Mouse (Mus musculus) gastrocnemius, postnatal 4 days (tissue): ENCODE data around the gene D230025D16Rik. TPM values are rescaled to one million over a fixed set of nuclear protein-coding genes. Genes with fewer than 3 reads are reported as not detected.
"Not testable (repeated sequence)": the region's sequence is repeated elsewhere in the genome, so short reads cannot be mapped to it uniquely, and the experiment has no call there.

Experiments
- DNase-seq, 2 experiments: peaks; one replicate each; pipeline ENCODE4 v3.0.0; 2021 to 2022; ENCODE audit warnings: low spot score in 2 of 2, mixed read lengths in 2 of 2
- total RNA-seq, 2 experiments: library from RNA; stranded (reverse); gene quantifications; 2 replicates each; pipeline ENCODE4 v1.2.3; 2021

The D230025D16Rik gene
- total RNA-seq, 2 experiments from 2014 or later, result 16.2 to 16.5 TPM

- peak; percentile 82 to 94 for DNase-seq
Observed at GRCm38 (mm10) chr8:105290554-105291314, 65.8 kb downstream of the D230025D16Rik start.

- DNase-seq, result not testable (repeated sequence)
Observed at GRCm38 (mm10) chr8:105291364-105291763, 66.4 kb downstream of the D230025D16Rik start.

GRCm38 (mm10) chr8:105291802-105292201 is 66.9 kb downstream of the D230025D16Rik start:
- DNase-seq, result not testable (repeated sequence)

- DNase-seq, result no peak
Observed at GRCm38 (mm10) chr8:105292471-105292870, 67.5 kb downstream of the D230025D16Rik start.

- no peak for DNase-seq
Observed at GRCm38 (mm10) chr8:105293405-105293804, 68.5 kb downstream of the D230025D16Rik start.

GRCm38 (mm10) chr8:105294776-105295175 is 69.8 kb downstream of the D230025D16Rik start:
- no peak for DNase-seq

- DNase-seq, result no peak
Observed at GRCm38 (mm10) chr8:105295256-105295655, 70.3 kb downstream of the D230025D16Rik start.

GRCm38 (mm10) chr8:105295895-105296573 is 71.1 kb downstream of the D230025D16Rik start, which contains the start of gene Exoc3l:
TSS of gene Exoc3l (minus strand) at chr8:105296101.
- DNase-seq, result no peak

- DNase-seq, result peak; percentile 81 to 91
Observed at GRCm38 (mm10) chr8:105297511-105298192, 72.7 kb downstream of the D230025D16Rik start, which contains the start of gene E2f4. TSS of gene E2f4 (plus strand) at chr8:105297663.

- no peak for DNase-seq
Observed at GRCm38 (mm10) chr8:105298351-105299252, 73.7 kb downstream of the D230025D16Rik start.

GRCm38 (mm10) chr8:105299962-105300361 is 75.0 kb downstream of the D230025D16Rik start:
- no peak for DNase-seq

Other genes with a start within 250 kb of the D230025D16Rik start
- not detected for gene Ces2h, start 224.3 kb upstream of the D230025D16Rik start, total RNA-seq
- gene Ces3a, start 176.5 kb upstream of the D230025D16Rik start, total RNA-seq, result 1 to 10 TPM in 1 of 2 experiments, not detected in 1; 1.5 TPM
- gene Ces3b, start 141.4 kb upstream of the D230025D16Rik start, total RNA-seq, result not detected
- not detected for gene Ces4a, start 93.3 kb upstream of the D230025D16Rik start, total RNA-seq
- 10 to 100 TPM; 48.5 to 55.6 TPM for gene Cbfb, start 54.5 kb upstream of the D230025D16Rik start, total RNA-seq
- gene B3gnt9, start 30.0 kb downstream of the D230025D16Rik start, total RNA-seq, result 10 to 100 TPM; 14.9 to 15.3 TPM
- 10 to 100 TPM in 1 of 2 experiments, 1 to 10 TPM in 1; 6.6 to 10.2 TPM for gene Tradd, start 39.5 kb downstream of the D230025D16Rik start, total RNA-seq
- gene Fbxl8, start 39.5 kb downstream of the D230025D16Rik start, total RNA-seq, result 1 to 10 TPM; 2.2 to 2.7 TPM
- gene Hsf4, start 44.7 kb downstream of the D230025D16Rik start, total RNA-seq, result under 1 TPM; 0.21 to 0.29 TPM
- gene Nol3, start 51.0 kb downstream of the D230025D16Rik start, total RNA-seq, result 10 to 100 TPM; 26.5 to 27.1 TPM
- gene 4931428F04Rik, start 64.7 kb downstream of the D230025D16Rik start, total RNA-seq, result 1 to 10 TPM; 3.8 to 6.3 TPM
- 1 to 10 TPM; 8.1 to 8.7 TPM for gene Exoc3l, start 71.0 kb downstream of the D230025D16Rik start, total RNA-seq
- 10 to 100 TPM; 27.4 to 31.1 TPM for gene E2f4, start 72.5 kb downstream of the D230025D16Rik start, total RNA-seq
- gene Elmo3, start 80.5 kb downstream of the D230025D16Rik start, total RNA-seq, result 1 to 10 TPM; 1.0 to 1.1 TPM
- gene Lrrc29, start 101.1 kb downstream of the D230025D16Rik start, total RNA-seq, result 1 to 10 TPM; 3.6 to 4.1 TPM
- gene Tmem208, start 101.2 kb downstream of the D230025D16Rik start, total RNA-seq, result 10 to 100 TPM; 28.7 to 29.5 TPM
- 10 to 100 TPM; 12.4 to 14.2 TPM for gene Fhod1, start 122.8 kb downstream of the D230025D16Rik start, total RNA-seq
- gene Slc9a5, start 123.7 kb downstream of the D230025D16Rik start, total RNA-seq, result 1 to 10 TPM; 4.0 to 4.2 TPM
- under 1 TPM; 0.17 to 0.26 TPM for gene Plekhg4, start 148.1 kb downstream of the D230025D16Rik start, total RNA-seq
- not detected for gene Kctd19, start 188.4 kb downstream of the D230025D16Rik start, total RNA-seq
- 1 to 10 TPM; 1.6 to 1.7 TPM for gene Lrrc36, start 188.4 kb downstream of the D230025D16Rik start, total RNA-seq
- 100 to 1,000 TPM; 527 to 572 TPM for gene Tppp3, start 246.4 kb downstream of the D230025D16Rik start, total RNA-seq